Mouse (Mus musculus) hindbrain, embryonic 14.5 days (tissue): Measurements from ENCODE around the gene Pou2f1. TPM values are rescaled to one million over a fixed set of nuclear protein-coding genes. Genes with fewer than 3 reads are reported as not detected.

ENCODE experiments used
- ATAC-seq: fragments of 200-750 bp; cut with Nextera tagmentation; 2 replicates; pipeline ENCODE4 v1.8.0; 2017; ENCODE audit warnings: moderate number of reproducible peaks, mild to moderate bottlenecking, moderate TSS enrichment, moderate library complexity; ENCODE audit not compliant: low FRiP score
- DNase-seq: peaks from one replicate; pipeline ENCODE4 v3.0.0-alpha.2; 2015; ENCODE audit warnings: low spot score
- H3K27ac ChIP-seq: fragments of 300-500 bp; sonication (generic); 2 replicates; pipeline ENCODE4 v1.5.1; 2014; ENCODE audit warnings: mild to moderate bottlenecking, moderate library complexity
- H3K27me3 ChIP-seq: fragments of 300-500 bp; sonication (generic); 2 replicates; pipeline ENCODE4 v1.6.1; 2014; ENCODE audit warnings: mild to moderate bottlenecking, low read length, mixed read lengths; ENCODE audit not compliant: control insufficient read depth, insufficient read depth
- H3K36me3 ChIP-seq: fragments of 300-500 bp; sonication (generic); replicated peaks from 2 replicates; pipeline ENCODE4 v1.6.1; 2014; ENCODE audit not compliant: control insufficient read depth, insufficient read depth
- H3K4me1 ChIP-seq: fragments of 300-500 bp; sonication (generic); replicated peaks from 2 replicates; pipeline ENCODE4 v1.6.1; 2014; ENCODE audit warnings: antibody characterized with exemption, low read length, mixed read lengths; ENCODE audit not compliant: control insufficient read depth, insufficient read depth
- H3K4me2 ChIP-seq: fragments of 300-500 bp; sonication (generic); replicated peaks from 2 replicates; pipeline ENCODE4 v1.6.1; 2014; ENCODE audit warnings: mild to moderate bottlenecking, moderate library complexity
- H3K4me3 ChIP-seq: fragments of 300-500 bp; sonication (generic); replicated peaks from 2 replicates; pipeline ENCODE4 v1.5.1; 2014; ENCODE audit warnings: mild to moderate bottlenecking, low read length
- H3K9ac ChIP-seq: fragments of 300-500 bp; sonication (generic); 2 replicates; pipeline ENCODE4 v1.6.1; 2014
- H3K9me3 ChIP-seq: fragments of 300-500 bp; sonication (generic); 2 replicates; pipeline ENCODE4 v1.6.1; 2016; ENCODE audit warnings: low read length; ENCODE audit not compliant: control insufficient read depth
- WGBS: fragments of 180-500 bp; shearing (Covaris S2); extraction: QIAGEN DNeasy Blood & Tissue Kit; methylation state at CpG from one replicate; pipeline ENCODE4 v1.1.7; 2014; 5-methylcytosine and 5-hydroxymethylcytosine counted together
- polyA plus RNA-seq: library from polyadenylated mRNA; unstranded; fragments of >200 nt; fragmentation: Nextera tagmentation; extraction: Ambion mirVana; gene quantifications from 2 replicates; pipeline ENCODE4 v1.2.1, GENCODE M21; 2014

The Pou2f1 gene
- polyA plus RNA-seq, 1 experiment from 2014 or later: 19.2 TPM

DNA sequence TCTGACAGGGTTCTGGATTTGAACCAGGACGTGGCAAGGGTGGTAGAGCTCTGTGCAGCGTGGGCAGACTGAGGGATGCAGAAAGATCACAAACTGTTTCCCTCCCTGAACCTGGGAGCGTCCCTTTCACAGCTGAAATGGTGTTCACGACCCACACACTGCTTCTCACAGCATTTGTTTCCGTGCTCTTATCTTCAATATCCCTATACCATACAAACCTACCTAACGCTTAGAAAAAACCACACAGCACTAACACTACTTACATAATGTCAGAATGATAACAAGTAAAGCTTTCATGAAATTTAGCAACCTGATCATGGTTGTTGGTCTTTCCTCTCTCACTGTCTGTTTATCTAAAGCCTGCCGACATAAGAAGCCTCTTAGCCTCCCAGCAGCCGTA lies 133.8 kb downstream of the Pou2f1 start:
- H3K27me3 ChIP-seq: no peaks in the 10 kb centered on the region
- ATAC-seq (no peak), DNase-seq (no peak)
- no peak overlapping the region for H3K4me3 ChIP-seq
- H3K9me3 ChIP-seq: no peaks in the 10 kb centered on the region
- H3K36me3 ChIP-seq: peaks cover 14% of the 10 kb centered on the region
- no peak overlapping the region for H3K9ac ChIP-seq
- no peak overlapping the region for H3K4me2 ChIP-seq
- no peak overlapping the region for H3K27ac ChIP-seq
- 90% methylated on average over 8 of the region's 8 CpGs for WGBS
- peaks cover 10% of the 10 kb centered on the region; the same call in 1 of the 2 replicates for H3K4me1 ChIP-seq

DNA sequence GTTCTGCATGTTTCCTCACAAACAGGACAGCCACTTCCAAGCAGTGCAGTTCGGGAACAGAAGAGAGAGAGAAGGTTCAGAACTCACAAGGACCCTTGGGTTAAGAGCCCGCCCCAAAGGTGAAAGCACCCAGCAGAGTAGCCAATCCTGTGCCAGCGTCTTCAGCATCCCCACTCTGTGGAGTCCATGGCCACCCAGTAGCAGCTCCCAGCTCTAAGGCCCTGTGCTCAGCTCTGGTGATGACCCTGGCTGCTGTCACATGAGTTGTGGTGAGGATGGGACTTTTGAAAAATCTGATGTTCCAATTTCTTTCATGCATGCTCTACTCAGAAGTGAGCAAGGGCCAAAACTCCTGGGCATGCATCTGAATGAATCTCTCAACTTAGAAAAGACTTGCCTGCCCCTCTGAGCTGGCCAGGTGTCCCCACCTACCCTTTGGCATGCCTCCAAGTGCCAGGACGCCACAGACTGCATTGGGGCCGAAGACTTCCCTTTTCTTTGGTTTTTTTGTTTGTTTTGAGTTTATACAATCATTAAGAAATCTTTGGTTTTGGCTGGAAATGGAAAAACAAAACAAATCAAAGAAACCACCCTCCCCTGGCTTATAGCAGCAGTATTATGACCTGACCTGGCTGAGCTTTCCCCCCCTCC lies 135.7 kb downstream of the Pou2f1 start:
- DNase-seq (no peak), ATAC-seq (no peak)
- no peak overlapping the region for H3K9ac ChIP-seq
- WGBS: 71% methylated on average over 5 of the region's 5 CpGs
- H3K4me2 ChIP-seq: no peak overlapping the region
- no peak overlapping the region for H3K27ac ChIP-seq
- peaks cover 8% of the 10 kb centered on the region; the same call in 1 of the 2 replicates for H3K4me1 ChIP-seq
- H3K27me3 ChIP-seq: no peaks in the 10 kb centered on the region
- H3K4me3 ChIP-seq: no peak overlapping the region
- no peaks in the 10 kb centered on the region for H3K9me3 ChIP-seq
- peaks cover 14% of the 10 kb centered on the region for H3K36me3 ChIP-seq

DNA sequence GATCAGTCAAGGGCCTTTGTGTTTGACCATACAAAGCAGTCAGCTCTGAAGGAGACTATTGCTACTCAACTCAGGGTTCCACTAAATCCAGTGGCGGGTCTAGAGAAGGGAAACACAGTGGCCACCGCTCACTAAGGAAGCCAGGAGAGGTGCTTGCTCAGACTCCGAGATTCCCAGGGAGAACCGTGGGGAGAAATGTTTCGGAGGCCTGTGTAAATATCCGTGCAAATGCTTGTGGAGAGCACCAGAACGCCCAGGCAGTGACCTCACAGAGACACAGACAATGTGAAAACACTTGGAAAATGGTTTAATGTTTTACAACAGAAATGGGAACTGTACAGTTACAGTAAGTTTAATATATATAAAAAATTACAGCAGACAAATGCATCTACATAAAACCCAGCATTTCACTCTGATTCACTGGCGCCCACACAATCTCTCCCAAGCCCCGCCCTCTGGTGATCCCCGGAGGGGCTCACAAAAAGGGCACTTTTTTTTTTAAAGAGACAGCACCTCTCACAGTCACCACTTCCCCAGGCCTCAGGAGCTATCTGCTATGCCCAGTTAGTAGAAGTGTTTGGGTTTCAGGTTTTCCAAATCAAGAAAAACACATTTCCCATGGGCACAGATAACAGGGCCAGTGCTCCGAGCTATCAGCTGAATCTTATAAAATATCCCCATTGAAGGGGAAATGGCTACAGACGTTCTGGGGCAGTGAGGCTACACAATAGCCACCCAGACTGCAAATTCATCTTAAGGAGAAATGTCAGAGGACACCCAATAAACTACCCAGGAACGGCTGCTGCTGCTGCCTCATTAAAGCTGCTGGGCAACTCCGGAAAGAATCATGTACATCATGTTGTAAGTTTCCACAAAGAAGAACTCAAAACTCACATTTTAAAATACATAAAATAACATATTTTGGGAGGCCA lies 137.3 kb downstream of the Pou2f1 start:
- no peak for ATAC-seq
- 0 out of 2 replicates have a peak overlapping the region, but pooled peaks have one; percentile 17 for H3K27ac ChIP-seq
- 42% methylated on average over 14 of the region's 14 CpGs for WGBS

DNA sequence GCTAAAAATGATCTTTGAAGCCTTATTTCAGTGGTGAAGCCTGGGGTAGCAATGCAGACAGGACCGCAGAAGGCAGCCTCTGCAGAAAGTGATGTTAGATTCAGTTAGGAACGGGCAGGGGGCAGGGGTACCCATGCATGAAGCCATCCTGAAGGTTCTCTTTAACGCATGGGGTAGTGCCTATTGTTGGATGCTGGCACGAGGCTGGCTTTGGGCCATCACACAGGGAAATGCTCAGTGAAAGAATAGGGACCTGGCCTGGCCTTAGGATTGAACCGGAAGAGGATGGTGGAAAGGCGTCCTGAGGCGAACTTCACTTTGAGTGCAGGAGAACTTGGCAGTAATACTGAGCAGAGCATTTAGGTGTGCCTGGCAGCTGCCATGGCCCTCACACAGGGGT lies 140.4 kb downstream of the Pou2f1 start:
- Histone ChIP-seq H3K36me3 (peaks cover 4% of the 10 kb centered on the region), H3K4me3 (no peak overlapping the region), H3K9me3 (no peaks in the 10 kb centered on the region), H3K4me1 (peaks cover 8% of the 10 kb centered on the region), H3K9ac (no peak overlapping the region), H3K4me2 (no peak overlapping the region), H3K27me3 (no peaks in the 10 kb centered on the region), H3K27ac (no peak overlapping the region)
- 44% methylated on average over 7 of the region's 7 CpGs for WGBS
- ATAC-seq: no peak; the same call in 1 of the 2 replicates
- no peak for DNase-seq

More for the DNA sequence above, 137.3 kb downstream of the Pou2f1 start:
- Histone ChIP-seq H3K36me3 (peaks cover 14% of the 10 kb centered on the region), H3K4me1 (peaks cover 8% of the 10 kb centered on the region), H3K27me3 (no peaks in the 10 kb centered on the region), H3K9me3 (no peaks in the 10 kb centered on the region), H3K4me2 (no peak overlapping the region), H3K4me3 (no peak overlapping the region), H3K9ac (no peak overlapping the region)
- no peak for DNase-seq

DNA sequence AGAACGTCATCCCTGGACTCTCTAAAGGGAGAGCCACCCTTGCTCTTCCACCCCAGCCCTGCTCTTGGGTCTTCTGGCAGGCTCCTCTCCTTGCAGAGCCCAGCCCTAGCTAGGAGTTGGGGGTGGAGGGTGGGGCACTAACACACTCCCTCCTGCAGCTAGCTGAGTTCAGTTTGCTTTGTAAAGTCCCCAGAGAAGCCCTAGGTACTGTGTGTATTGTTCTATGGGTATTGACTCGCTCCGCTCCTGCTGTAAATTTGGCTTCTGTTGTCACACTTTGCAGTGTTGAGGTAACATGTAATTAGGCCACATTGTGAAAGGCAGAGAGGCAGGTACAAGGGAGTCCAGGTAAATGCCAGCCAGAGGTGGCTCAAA lies 141.3 kb downstream of the Pou2f1 start:
- no peak overlapping the region for H3K9ac ChIP-seq
- no peaks in the 10 kb centered on the region for H3K27me3 ChIP-seq
- H3K4me2 ChIP-seq: no peak overlapping the region
- H3K27ac ChIP-seq: no peak overlapping the region
- DNase-seq (no peak), ATAC-seq (no peak)
- WGBS: 70% methylated on average over 3 of the region's 3 CpGs
- peaks cover 8% of the 10 kb centered on the region for H3K4me1 ChIP-seq
- peaks cover 4% of the 10 kb centered on the region; the same call in 1 of the 2 replicates for H3K36me3 ChIP-seq
- H3K4me3 ChIP-seq: no peak overlapping the region
- H3K9me3 ChIP-seq: no peaks in the 10 kb centered on the region

DNA sequence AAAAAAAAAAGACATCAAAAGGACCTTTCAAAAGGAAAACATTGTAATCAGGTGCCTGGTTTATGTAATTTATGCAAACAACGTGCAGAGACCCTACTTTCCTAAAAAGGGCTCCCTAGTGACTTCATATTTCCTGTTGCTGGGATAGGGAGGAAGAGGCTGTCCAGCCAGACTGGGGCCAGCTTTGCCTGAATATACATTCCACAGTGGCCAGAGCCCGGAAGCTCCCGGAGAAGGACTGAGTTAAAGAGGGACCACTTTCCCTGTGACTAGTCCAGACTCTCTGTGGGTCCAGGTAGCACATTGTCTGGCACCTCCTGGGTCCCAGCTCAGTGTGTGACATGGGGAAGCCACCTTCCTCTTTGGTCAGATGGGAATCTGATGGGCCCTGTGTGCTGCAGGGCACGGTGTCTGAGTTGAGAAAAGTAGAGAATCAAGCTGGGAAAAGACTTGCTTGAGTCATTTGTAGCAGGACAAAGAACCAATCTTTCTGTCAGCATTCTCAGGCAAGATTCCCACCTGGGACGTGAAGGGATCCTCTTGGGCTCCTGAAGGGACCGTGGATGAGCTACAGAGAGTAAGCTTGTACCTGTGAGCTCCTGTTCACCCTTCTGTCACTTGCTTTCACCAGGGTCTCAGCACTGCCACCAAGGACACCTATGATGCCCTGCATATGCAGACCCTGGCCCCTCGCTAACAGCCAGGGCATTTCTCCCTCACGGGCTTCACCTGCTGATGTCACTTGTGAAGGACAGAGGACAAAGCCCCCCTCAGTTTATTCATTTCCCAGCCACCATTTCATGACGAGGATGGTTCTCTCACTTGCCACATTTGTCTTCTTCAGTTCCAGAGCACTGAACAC lies 141.9 kb downstream of the Pou2f1 start:
- H3K4me1 ChIP-seq: peaks cover 8% of the 10 kb centered on the region
- H3K36me3 ChIP-seq: peaks cover 4% of the 10 kb centered on the region; the same call in 1 of the 2 replicates
- H3K9ac ChIP-seq: no peak overlapping the region
- 74% methylated on average over 9 of the region's 9 CpGs for WGBS
- H3K27me3 ChIP-seq: no peaks in the 10 kb centered on the region
- no peak overlapping the region for H3K4me3 ChIP-seq
- no peak overlapping the region for H3K4me2 ChIP-seq
- no peak for ATAC-seq
- H3K9me3 ChIP-seq: no peaks in the 10 kb centered on the region
- H3K27ac ChIP-seq: no peak overlapping the region
- DNase-seq: no peak

DNA sequence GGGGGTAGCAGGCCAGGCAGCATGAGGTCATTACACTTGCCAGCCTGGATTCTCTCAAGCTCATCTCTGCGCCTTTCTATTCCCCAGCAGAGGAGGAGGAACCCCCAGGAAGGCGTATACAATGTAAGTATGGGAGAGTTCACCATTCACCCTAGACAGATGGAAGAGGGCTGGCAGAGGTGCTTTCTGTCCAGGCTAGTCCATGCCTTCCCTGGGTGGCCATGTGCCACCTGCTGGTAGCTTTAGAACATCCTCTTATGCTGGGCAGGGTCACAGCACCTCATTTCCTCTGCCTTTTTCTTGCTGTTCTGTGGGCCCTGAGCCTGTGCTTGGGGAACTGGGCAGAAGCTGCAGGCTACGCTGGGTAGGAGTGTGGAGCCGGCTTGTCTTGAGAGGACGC lies 144.1 kb downstream of the Pou2f1 start:
- no peak overlapping the region for H3K9ac ChIP-seq
- no peaks in the 10 kb centered on the region for H3K27me3 ChIP-seq
- DNase-seq: no peak
- H3K4me2 ChIP-seq: no peak overlapping the region
- ATAC-seq: peak; percentile 15; the same call in 1 of the 2 replicates
- no peaks in the 10 kb centered on the region for H3K36me3 ChIP-seq
- H3K4me3 ChIP-seq: no peak overlapping the region
- WGBS: 88% methylated on average over 5 of the region's 5 CpGs
- no peaks in the 10 kb centered on the region; the same call in 1 of the 2 replicates for H3K4me1 ChIP-seq
- H3K9me3 ChIP-seq: no peaks in the 10 kb centered on the region
- no peak overlapping the region for H3K27ac ChIP-seq

DNA sequence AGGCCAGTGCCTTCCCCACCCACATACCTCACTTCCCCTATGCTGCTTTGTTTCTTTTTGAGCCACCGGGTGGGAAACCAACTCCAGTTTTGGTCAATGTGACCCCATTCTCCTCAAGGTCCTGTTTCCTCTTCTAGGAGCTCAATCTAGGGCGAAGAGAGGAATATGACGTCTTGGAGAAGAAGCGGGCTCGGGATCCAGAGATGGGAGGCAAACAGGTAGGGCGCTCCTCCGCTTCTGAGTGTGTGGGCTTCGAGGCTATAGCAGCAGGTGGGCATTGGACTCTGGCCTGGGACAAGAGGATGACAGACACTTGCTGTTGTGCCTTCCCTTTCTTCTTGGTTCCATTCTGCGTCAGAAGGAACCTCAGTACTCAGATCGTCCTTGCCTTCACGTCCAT lies 145.2 kb downstream of the Pou2f1 start:
- H3K4me3 ChIP-seq: no peak overlapping the region

More for the DNA sequence above, 145.2 kb downstream of the Pou2f1 start:
- no peak for ATAC-seq
- H3K4me2 ChIP-seq: no peak overlapping the region
- no peaks in the 10 kb centered on the region for H3K9me3 ChIP-seq
- no peaks in the 10 kb centered on the region; the same call in 1 of the 2 replicates for H3K4me1 ChIP-seq
- 96% methylated on average over 11 of the region's 11 CpGs for WGBS
- no peaks in the 10 kb centered on the region for H3K27me3 ChIP-seq
- no peak overlapping the region for H3K9ac ChIP-seq
- no peak for DNase-seq
- H3K36me3 ChIP-seq: no peaks in the 10 kb centered on the region
- no peak overlapping the region for H3K27ac ChIP-seq
